Mouse (Mus musculus): ENCODE measurements around the gene Icam5. TPM values are rescaled to one million over a fixed set of nuclear protein-coding genes. Genes with fewer than 3 reads are reported as not detected.

Gene Icam5
- polyA plus RNA-seq, 1 experiment from 2014 or later, result not detected

GRCm38 (mm10) chr9:21081127-21081526 is 49.3 kb downstream of the Icam5 start:
- no peaks in the 10 kb centered on the region for H3K4me1 ChIP-seq (ENCODE audit: control insufficient read depth, insufficient read depth, low read length)
- no peaks in the 10 kb centered on the region for H3K9me3 ChIP-seq (ENCODE audit: control insufficient read depth, low read depth, low read length)
- H3K27me3 ChIP-seq (ENCODE audit: control insufficient read depth, insufficient read depth, low read length), result no peaks in the 10 kb centered on the region
- H3K27ac ChIP-seq (ENCODE audit: low read length), result no peak overlapping the region
- ATAC-seq (ENCODE audit: insufficient number of reproducible peaks, insufficient read depth, low FRiP score, low read depth), result no peak
- H3K4me2 ChIP-seq (replicated peaks; ENCODE audit: low read depth, low read length), result no peak overlapping the region
- no peak overlapping the region for H3K4me3 ChIP-seq (ENCODE audit: low read depth, low read length)
- peaks cover 91% of the 10 kb centered on the region for H3K36me3 ChIP-seq (ENCODE audit: control insufficient read depth, insufficient read depth, low read length)
- no peak overlapping the region for H3K9ac ChIP-seq (replicated peaks; ENCODE audit: low read depth, low read length)
- 90% methylated on average over 9 of the region's 9 CpGs for WGBS

GRCm38 (mm10) chr9:21083324-21083723 is 51.5 kb downstream of the Icam5 start:
- H3K9me3 ChIP-seq (ENCODE audit: control insufficient read depth, low read depth, low read length), result no peaks in the 10 kb centered on the region
- peaks cover 91% of the 10 kb centered on the region for H3K36me3 ChIP-seq (ENCODE audit: control insufficient read depth, insufficient read depth, low read length)
- no peaks in the 10 kb centered on the region for H3K4me1 ChIP-seq (ENCODE audit: control insufficient read depth, insufficient read depth, low read length)
- no peak overlapping the region for H3K4me3 ChIP-seq (ENCODE audit: low read depth, low read length)
- no peak overlapping the region for H3K4me2 ChIP-seq (replicated peaks; ENCODE audit: low read depth, low read length)
- no peak overlapping the region for H3K9ac ChIP-seq (replicated peaks; ENCODE audit: low read depth, low read length)
- H3K27ac ChIP-seq (ENCODE audit: low read length), result no peak overlapping the region
- no peak for ATAC-seq (ENCODE audit: insufficient number of reproducible peaks, insufficient read depth, low FRiP score, low read depth)
- WGBS, result 92% methylated on average over 3 of the region's 3 CpGs
- no peaks in the 10 kb centered on the region for H3K27me3 ChIP-seq (ENCODE audit: control insufficient read depth, insufficient read depth, low read length)

MicroRNAs within 50 kb of the gene (microRNA counts, 519-probe panel; counts per million panel counts)
- microRNA mmu-miR-1900, result 3,056 counts per million, percentile 55 among the panel's probes with 10 or more counts

Small RNAs within 50 kb of the gene (microRNA-seq; reads per million reads assigned to microRNA genes)
- gene Mir1900 (not detected), gene Mir7082 (not detected)

Other genes with a start within 250 kb of the Icam5 start
- gene Col5a3, start 217.0 kb upstream of the Icam5 start, polyA plus RNA-seq (2014; fragmentation: Nextera tagmentation; extraction: Ambion mirVana), result 1.1 and 1.2 TPM in 2 replicates
- gene Rdh8, start 213.6 kb upstream of the Icam5 start, polyA plus RNA-seq (2014; fragmentation: Nextera tagmentation; extraction: Ambion mirVana), result not detected in 2 replicates
- gene A230050P20Rik, start 163.4 kb upstream of the Icam5 start, polyA plus RNA-seq (2014; fragmentation: Nextera tagmentation; extraction: Ambion mirVana), result 11.9 and 12.6 TPM in 2 replicates
- 6.9 and 7.2 TPM in 2 replicates for gene Angptl6, start 152.3 kb upstream of the Icam5 start, polyA plus RNA-seq (2014; fragmentation: Nextera tagmentation; extraction: Ambion mirVana)
- gene Ppan, start 143.9 kb upstream of the Icam5 start, polyA plus RNA-seq (2014; fragmentation: Nextera tagmentation; extraction: Ambion mirVana), result 72.7 and 74.6 TPM in 2 replicates
- gene Eif3g, start 133.4 kb upstream of the Icam5 start, polyA plus RNA-seq (2014; fragmentation: Nextera tagmentation; extraction: Ambion mirVana), result 281 and 289 TPM in 2 replicates
- 64.7 and 69.6 TPM in 2 replicates for gene Dnmt1, start 72.2 kb upstream of the Icam5 start, polyA plus RNA-seq (2014; fragmentation: Nextera tagmentation; extraction: Ambion mirVana)
- 48.6 and 52.3 TPM in 2 replicates for gene S1pr2, start 55.3 kb upstream of the Icam5 start, polyA plus RNA-seq (2014; fragmentation: Nextera tagmentation; extraction: Ambion mirVana)
- 136 and 150 TPM in 2 replicates for gene Mrpl4, start 29.3 kb upstream of the Icam5 start, polyA plus RNA-seq (2014; fragmentation: Nextera tagmentation; extraction: Ambion mirVana)
- 10.6 and 12.5 TPM in 2 replicates for gene Icam1, start 16.1 kb upstream of the Icam5 start, polyA plus RNA-seq (2014; fragmentation: Nextera tagmentation; extraction: Ambion mirVana)
- 0.84 and 1.0 TPM in 2 replicates for gene Icam4, start 2.7 kb upstream of the Icam5 start, polyA plus RNA-seq (2014; fragmentation: Nextera tagmentation; extraction: Ambion mirVana)
- gene Zglp1, start 35.0 kb downstream of the Icam5 start, polyA plus RNA-seq (2014; fragmentation: Nextera tagmentation; extraction: Ambion mirVana), result 1.8 TPM in 1 of 2 replicates, not detected in the other
- gene Gm49373, start 41.0 kb downstream of the Icam5 start, polyA plus RNA-seq (2014; fragmentation: Nextera tagmentation; extraction: Ambion mirVana), result 0.30 and 0.43 TPM in 2 replicates
- gene Fdx1l, start 41.5 kb downstream of the Icam5 start, polyA plus RNA-seq (2014; fragmentation: Nextera tagmentation; extraction: Ambion mirVana), result 56.0 and 56.4 TPM in 2 replicates
- gene Gm38431, start 59.9 kb downstream of the Icam5 start, polyA plus RNA-seq (2014; fragmentation: Nextera tagmentation; extraction: Ambion mirVana), result 2.0 and 2.3 TPM in 2 replicates
- gene Raver1, start 59.9 kb downstream of the Icam5 start, polyA plus RNA-seq (2014; fragmentation: Nextera tagmentation; extraction: Ambion mirVana), result 68.7 and 74.2 TPM in 2 replicates
- 10.2 and 10.9 TPM in 2 replicates for gene Tyk2, start 99.2 kb downstream of the Icam5 start, polyA plus RNA-seq (2014; fragmentation: Nextera tagmentation; extraction: Ambion mirVana)
- 283 and 302 TPM in 2 replicates for gene Cdc37, start 117.9 kb downstream of the Icam5 start, polyA plus RNA-seq (2014; fragmentation: Nextera tagmentation; extraction: Ambion mirVana)
- gene Pde4a, start 133.6 kb downstream of the Icam5 start, polyA plus RNA-seq (2014; fragmentation: Nextera tagmentation; extraction: Ambion mirVana), result 5.4 TPM in 2 replicates
- gene Keap1, start 207.3 kb downstream of the Icam5 start, polyA plus RNA-seq (2014; fragmentation: Nextera tagmentation; extraction: Ambion mirVana), result 34.5 and 40.3 TPM in 2 replicates
- 0.27 and 0.48 TPM in 2 replicates for gene S1pr5, start 216.4 kb downstream of the Icam5 start, polyA plus RNA-seq (2014; fragmentation: Nextera tagmentation; extraction: Ambion mirVana)
- 38.8 and 43.5 TPM in 2 replicates for gene Atg4d, start 233.2 kb downstream of the Icam5 start, polyA plus RNA-seq (2014; fragmentation: Nextera tagmentation; extraction: Ambion mirVana)